Mouse (Mus musculus): ENCODE measurements around the gene Endou.

Gene Endou

DNA sequence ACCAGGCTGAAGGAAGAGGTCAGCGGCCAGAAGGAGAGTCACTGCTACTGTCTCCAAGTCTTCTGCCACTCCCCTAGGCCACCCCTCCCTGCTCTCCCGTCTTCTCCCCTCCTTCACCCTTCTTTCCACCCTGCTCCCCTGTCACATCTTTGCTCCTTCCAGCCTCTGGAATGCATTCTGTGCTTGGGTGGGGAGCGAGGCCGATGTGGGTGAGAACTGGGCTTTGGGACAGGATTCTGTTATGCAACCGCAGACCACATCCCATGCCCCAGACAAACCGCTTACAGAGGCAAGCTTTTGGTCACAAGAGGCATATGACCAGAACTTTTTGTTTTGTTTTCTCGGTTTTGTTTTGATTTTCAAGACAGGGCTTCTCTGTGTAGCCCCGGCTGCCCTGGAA lies 4.1 kb downstream of the Endou start:
- DNase-seq (ENCODE audit: low spot score in 2 of 2) = no peak

- no peak for DNase-seq (ENCODE audit: low spot score in 2 of 2)
Measured at GRCm38 (mm10) chr15:97726310-97726709, 4.8 kb downstream of the Endou start.

- DNase-seq (ENCODE audit: low spot score in 2 of 2) = no peak
Measured at GRCm38 (mm10) chr15:97725198-97725785, 5.8 kb downstream of the Endou start.

DNA sequence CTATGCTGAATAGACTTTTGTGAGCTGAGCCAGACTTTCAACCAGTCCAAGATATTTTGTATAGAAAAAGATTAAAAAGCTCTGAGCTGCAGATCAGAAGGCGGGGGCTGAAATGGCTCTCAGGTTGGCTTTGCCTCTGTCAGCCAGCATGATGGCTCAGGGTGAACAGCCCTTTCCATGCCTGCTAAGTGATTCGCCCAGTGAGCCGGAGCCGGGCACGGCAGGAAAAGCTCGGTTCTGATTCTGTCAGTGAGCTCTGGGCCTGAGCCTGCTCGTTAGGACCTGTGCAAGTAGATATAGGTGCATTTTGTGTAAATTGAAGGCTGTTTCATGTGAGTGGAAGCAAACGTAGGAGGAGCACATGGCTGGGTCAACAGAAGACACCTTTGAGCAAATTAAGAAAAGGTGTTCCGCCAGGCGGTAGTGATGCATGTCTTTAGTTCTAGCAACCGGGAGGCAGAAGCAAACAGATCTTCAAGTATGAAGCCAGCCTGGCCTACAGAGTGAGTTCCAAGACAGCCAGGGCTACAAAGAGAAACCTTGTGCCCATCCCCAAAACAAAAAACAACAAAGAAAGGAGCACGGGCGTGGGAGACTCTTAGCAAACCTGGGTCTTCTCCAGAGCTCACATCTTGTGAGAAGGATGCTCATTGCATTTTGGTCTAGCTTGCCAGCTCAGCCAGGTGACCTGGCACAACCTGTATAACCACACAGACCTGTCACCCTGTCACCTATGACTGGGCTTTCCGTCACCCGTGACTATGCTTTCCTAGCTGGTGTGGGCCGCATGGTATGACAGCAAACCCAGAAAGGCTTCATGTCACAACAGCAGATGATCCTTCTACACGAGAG lies 6.6 kb downstream of the Endou start:
- DNase-seq (ENCODE audit: low spot score in 2 of 2) = no peak

DNA sequence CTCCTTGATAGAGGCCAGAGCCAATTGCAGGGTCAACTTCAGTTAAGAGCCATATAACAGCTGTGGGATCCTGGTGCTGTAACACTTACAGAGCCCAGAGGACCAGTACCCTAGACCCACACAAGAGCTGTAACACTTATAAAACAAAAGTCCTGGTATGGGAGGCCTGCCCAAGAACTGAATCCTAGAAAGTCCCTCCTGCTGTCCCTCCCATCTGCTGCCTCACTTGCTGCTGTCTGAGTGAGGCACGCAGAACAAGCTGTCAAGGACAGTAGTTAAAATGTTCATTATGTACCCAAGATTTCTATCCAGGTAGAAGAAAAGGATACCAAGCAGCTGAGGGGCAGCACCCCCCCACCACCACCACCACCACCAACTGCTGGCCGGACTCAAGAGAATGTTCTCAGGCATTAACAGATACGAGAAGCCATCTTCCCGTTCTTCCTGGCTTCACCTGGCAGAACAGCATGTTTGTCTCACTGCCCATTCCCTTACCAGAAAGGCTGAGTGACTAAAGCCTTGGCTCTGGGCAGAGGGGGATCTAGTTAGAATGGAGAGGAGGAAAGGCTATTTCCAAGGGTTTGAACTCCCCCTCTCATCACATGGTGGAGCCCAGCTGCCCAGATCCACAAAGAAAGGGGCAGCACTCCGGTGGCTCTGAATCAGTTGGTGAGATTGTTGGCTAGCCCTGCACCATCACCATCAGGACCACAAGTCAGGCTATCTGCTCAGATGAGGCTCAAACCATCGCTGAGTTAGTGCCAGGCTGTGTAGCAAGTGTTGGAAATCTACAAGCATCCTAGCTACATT lies 7.4 kb downstream of the Endou start:
- no peak for DNase-seq (ENCODE audit: low spot score in 2 of 2)

- DNase-seq (ENCODE audit: low spot score in 2 of 2) = no peak
Measured at GRCm38 (mm10) chr15:97721008-97721701, 10.0 kb downstream of the Endou start.

- DNase-seq (ENCODE audit: low spot score in 2 of 2) = no peak
Measured at GRCm38 (mm10) chr15:97720026-97720675, 11.0 kb downstream of the Endou start.

DNA sequence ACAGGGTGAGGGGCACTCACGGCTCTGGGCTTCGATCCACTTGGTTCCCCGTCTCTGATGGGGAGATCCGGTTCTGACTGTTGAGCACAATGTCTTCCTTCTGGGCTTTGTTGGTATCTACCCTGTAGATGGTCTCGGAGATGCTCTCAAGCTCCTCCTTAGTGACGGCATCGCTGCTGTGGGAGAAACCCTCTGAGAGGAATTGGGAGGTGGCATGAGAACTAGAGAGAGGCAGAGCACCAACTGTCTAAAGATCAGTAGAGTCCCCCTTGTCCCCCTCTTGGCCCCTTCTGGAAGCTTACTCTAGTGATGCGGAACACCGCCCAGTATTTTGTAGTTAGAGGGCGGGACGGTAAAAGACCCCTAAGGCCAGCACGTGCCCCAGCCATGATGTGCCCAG lies 11.6 kb downstream of the Endou start:
- no peak for DNase-seq (ENCODE audit: low spot score in 2 of 2)

GRCm38 (mm10) chr15:97718535-97719155 lies 12.5 kb downstream of the Endou start:
- no peak for DNase-seq (ENCODE audit: low spot score in 2 of 2)

- DNase-seq (ENCODE audit: low spot score in 2 of 2) = no peak
Measured at GRCm38 (mm10) chr15:97717861-97718534, 13.1 kb downstream of the Endou start.

DNA sequence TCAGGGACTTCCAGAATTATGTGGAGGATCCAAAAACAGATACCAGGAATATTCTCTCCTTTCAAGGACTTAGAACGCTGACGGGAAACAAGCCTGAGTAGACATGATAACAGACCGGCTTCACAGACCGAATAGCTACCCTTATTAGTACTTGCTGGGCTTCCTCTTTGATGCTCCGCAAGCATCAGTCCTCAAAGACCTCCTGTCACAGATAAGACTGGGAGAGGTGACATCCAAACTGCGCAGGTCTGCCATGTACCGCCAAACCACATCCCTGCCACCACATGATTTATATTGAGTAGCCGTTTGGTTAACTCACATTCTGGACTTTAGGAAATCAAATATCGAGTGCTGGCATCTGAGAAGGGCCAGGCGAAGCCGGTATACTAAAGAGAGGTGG lies 14.4 kb downstream of the Endou start:
- no peak for DNase-seq (ENCODE audit: low spot score in 2 of 2)

DNA sequence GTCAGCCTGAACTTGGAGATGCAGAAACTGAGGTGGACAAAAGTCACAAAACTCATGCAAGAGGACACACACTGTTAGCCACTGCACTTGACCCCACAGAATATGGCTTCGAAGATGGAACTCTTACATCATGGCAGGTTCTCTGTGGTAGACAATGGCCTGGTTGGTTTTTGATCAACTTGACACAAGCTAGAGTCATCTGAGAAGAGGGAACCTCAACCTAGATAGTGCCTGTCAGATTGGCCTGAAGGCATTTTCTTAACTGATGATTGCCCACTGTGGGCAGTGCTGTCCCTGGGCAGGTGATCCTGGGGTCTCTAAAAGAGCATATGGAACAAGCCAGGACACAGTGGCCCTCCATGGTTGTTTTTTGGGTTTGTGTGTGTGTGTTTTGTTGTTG lies 15.4 kb downstream of the Endou start:
- no peak for DNase-seq (ENCODE audit: low spot score in 2 of 2)

- no peak for DNase-seq (ENCODE audit: low spot score in 2 of 2)
Measured at GRCm38 (mm10) chr15:97715083-97715482, 16.1 kb downstream of the Endou start.

DNA sequence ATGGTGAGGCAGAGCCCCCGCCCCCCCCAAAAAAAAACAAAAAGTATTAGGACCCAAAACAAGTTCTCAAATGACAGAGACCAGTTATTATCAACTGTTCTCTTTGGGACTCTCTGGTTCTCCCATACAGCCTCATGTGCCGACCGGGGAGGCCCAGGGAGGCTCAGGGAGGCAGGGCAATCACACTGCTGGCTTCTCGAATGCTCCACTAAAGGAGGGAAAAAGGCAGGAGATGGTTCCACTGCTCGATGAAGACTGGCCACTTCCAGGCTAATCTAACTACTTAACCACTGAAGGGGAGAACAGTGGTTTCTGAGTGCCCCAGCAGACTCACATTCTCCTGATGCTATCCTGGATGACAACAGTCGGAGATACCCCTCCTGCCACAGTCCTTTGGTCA lies 18.6 kb downstream of the Endou start:
- DNase-seq (ENCODE audit: low spot score in 2 of 2) = no peak

GRCm38 (mm10) chr15:97710906-97711305 lies 20.2 kb downstream of the Endou start:
- no peak for DNase-seq (ENCODE audit: low spot score in 2 of 2)

DNA sequence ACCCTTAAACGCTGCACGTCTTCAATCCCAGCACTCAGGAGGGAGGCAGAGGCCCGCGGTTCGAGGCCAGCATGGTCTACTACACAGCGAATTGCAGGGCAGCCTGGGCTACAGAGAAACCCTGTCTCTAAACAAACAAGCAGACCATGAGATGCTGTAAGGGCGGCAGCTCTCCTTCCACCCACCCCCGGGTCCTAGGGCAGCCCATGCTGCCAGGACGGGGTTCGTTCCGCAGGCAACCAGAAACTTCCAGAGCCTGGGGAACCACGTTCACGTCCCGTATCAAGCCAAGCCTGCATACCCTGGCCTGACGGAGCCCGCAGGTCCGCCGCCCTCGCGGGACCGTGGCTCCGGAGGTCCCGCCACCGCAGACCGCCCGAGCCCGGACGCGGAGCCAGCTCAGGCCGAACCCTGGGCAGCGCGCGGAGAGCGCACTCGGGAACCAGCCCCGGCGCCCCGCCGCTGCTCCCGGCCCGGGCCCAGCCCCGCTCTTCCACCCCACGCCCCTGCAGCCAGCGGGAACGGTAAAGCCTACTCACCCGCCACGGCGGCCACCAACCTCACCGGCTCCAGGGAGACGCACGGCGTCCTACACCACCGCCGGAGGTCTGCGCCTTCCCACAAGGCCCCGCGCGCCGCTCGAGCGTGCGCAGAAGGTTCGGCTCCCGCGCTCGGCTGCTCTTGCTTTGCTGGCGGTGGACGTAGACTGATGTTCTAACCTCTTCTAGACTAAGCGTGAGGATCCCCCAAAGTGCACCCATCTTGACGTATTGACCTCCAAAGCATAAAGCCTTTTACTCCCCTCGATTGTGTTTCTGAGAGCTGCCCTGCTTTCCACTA lies 25.7 kb downstream of the Endou start, which contains the start of gene Rpap3:
Gene Rpap3 (minus strand): TSS at position 615 of the 840 bp plus-strand sequence.
- peak; percentile 71 to 80 for DNase-seq (ENCODE audit: low spot score in 2 of 2)

GRCm38 (mm10) chr15:97696616-97697015 lies 34.5 kb downstream of the Endou start:
- no peak for DNase-seq (ENCODE audit: low spot score in 2 of 2)

DNA sequence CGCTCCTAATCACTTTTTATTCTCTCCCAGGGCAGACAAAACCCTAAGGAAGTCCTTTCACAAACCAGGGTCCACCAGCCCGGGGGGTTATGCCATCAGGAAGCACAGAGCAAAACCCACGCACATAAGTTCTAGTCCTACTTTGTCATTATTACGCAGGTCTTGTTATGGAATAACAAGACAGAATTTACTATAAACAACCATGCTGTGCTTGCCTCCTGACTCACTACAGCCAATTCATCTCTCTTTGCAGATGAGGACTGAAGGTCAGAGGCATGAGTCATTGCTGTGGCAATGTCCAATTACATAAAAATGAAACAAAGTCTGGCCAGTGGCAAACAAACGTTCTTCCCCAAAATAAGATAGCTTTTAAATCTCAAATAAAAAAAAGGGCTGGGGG lies 37.7 kb downstream of the Endou start:
- DNase-seq (ENCODE audit: low spot score in 2 of 2) = no peak

- DNase-seq (ENCODE audit: low spot score in 2 of 2) = no peak
Measured at GRCm38 (mm10) chr15:97684118-97684517, 47.0 kb downstream of the Endou start.
